Mouse (Mus musculus) neural tube, embryonic 12.5 days (tissue): ENCODE measurements around the gene Lkaaear1. TPM values are rescaled to one million over a fixed set of nuclear protein-coding genes. Genes with fewer than 3 reads are reported as not detected.

ENCODE experiments used
- ATAC-seq: fragments of 200-750 bp; cut with Nextera tagmentation; 2 replicates; pipeline ENCODE4 v1.8.0; 2017; ENCODE audit warnings: low read depth, mild to moderate bottlenecking, moderate TSS enrichment, moderate library complexity; ENCODE audit not compliant: low FRiP score
- H3K27ac ChIP-seq: fragments of 300-500 bp; sonication (generic); 2 replicates; pipeline ENCODE4 v1.5.1; 2016
- H3K27me3 ChIP-seq: fragments of 300-500 bp; sonication (generic); replicated peaks from 2 replicates; pipeline ENCODE4 v1.6.1; 2016; ENCODE audit warnings: mild to moderate bottlenecking
- H3K36me3 ChIP-seq: fragments of 300-500 bp; sonication (generic); 2 replicates; pipeline ENCODE4 v1.6.1; 2016; ENCODE audit warnings: mild to moderate bottlenecking
- H3K4me1 ChIP-seq: fragments of 300-500 bp; sonication (generic); 2 replicates; pipeline ENCODE4 v1.6.1; 2016
- H3K4me2 ChIP-seq: fragments of 300-500 bp; sonication (generic); replicated peaks from 2 replicates; pipeline ENCODE4 v1.6.1; 2016; ENCODE audit warnings: mild to moderate bottlenecking
- H3K4me3 ChIP-seq: fragments of 300-500 bp; sonication (generic); 2 replicates; pipeline ENCODE4 v1.5.1; 2016
- H3K9ac ChIP-seq: fragments of 300-500 bp; sonication (generic); 2 replicates; pipeline ENCODE4 v1.6.1; 2016; ENCODE audit warnings: mild to moderate bottlenecking
- H3K9me3 ChIP-seq: fragments of 300-500 bp; sonication (generic); 2 replicates; pipeline ENCODE4 v1.6.1; 2016; ENCODE audit warnings: mild to moderate bottlenecking
- WGBS: fragments of 180-500 bp; shearing (Covaris S2); methylation state at CpG from one replicate; pipeline ENCODE4 v1.1.7; 2016; 5-methylcytosine and 5-hydroxymethylcytosine counted together
- polyA plus RNA-seq: library from polyadenylated mRNA; unstranded; fragments of >200 nt; fragmentation: Nextera tagmentation; extraction: Ambion mirVana; gene quantifications from 2 replicates; pipeline ENCODE4 v1.2.1, GENCODE M21; 2016

Gene Lkaaear1
- polyA plus RNA-seq, 1 experiment from 2014 or later, result not detected

GRCm38 (mm10) chr2:181680716-181681117 is 17.5 kb downstream of the Lkaaear1 start:
- Histone ChIP-seq H3K9me3 (no peaks in the 10 kb centered on the region), H3K4me1 (peaks cover 17% of the 10 kb centered on the region), H3K27ac (no peak overlapping the region), H3K27me3 (no peaks in the 10 kb centered on the region), H3K9ac (peak overlapping the region; percentile 84), H3K4me3 (peak overlapping the region; percentile 64), H3K4me2 (peak overlapping the region; percentile 93), H3K36me3 (no peaks in the 10 kb centered on the region)
- 20% methylated on average over 7 of the region's 7 CpGs for WGBS
- ATAC-seq, result peak; percentile 33

- Histone ChIP-seq H3K36me3 (no peaks in the 10 kb centered on the region), H3K9ac (peak within 1 kb of the TSS; percentile 84), H3K27me3 (no peaks in the 10 kb centered on the region), H3K4me3 (peak within 1 kb of the TSS; percentile 64), H3K9me3 (no peaks in the 10 kb centered on the region), H3K4me1 (peaks cover 23% of the 10 kb centered on the region), H3K27ac (no peak within 1 kb of the TSS), H3K4me2 (peak within 1 kb of the TSS; percentile 93)
- WGBS, result under 1% methylated on average over 69 of the region's 69 CpGs
- peak; percentile 57 for ATAC-seq
Observed at GRCm38 (mm10) chr2:181679951-181680715, 18.1 kb downstream of the Lkaaear1 start, which contains the start of gene Tcea2. Tcea2 (plus strand) TSS chr2:181680310.

GRCm38 (mm10) chr2:181678780-181679179 is 19.5 kb downstream of the Lkaaear1 start:
- Histone ChIP-seq H3K9ac (no peak overlapping the region), H3K4me2 (no peak overlapping the region), H3K27ac (no peak overlapping the region), H3K4me1 (peaks cover 25% of the 10 kb centered on the region), H3K4me3 (no peak overlapping the region), H3K36me3 (no peaks in the 10 kb centered on the region), H3K27me3 (peaks cover 8% of the 10 kb centered on the region; the same call in 1 of the 2 replicates), H3K9me3 (no peaks in the 10 kb centered on the region)
- peak; percentile 42; the same call in 1 of the 2 replicates for ATAC-seq
- WGBS, result 40% methylated on average over 1 of the region's 1 CpGs

- H3K27ac ChIP-seq, result no peak overlapping the region
- no peak overlapping the region for H3K4me3 ChIP-seq
- no peak overlapping the region for H3K9ac ChIP-seq
- no peaks in the 10 kb centered on the region for H3K36me3 ChIP-seq
- peaks cover 18% of the 10 kb centered on the region for H3K27me3 ChIP-seq
- no peak for ATAC-seq
- H3K4me2 ChIP-seq, result no peak overlapping the region
- 59% methylated on average over 3 of the region's 3 CpGs for WGBS
- peaks cover 30% of the 10 kb centered on the region for H3K4me1 ChIP-seq
- H3K9me3 ChIP-seq, result no peaks in the 10 kb centered on the region
Observed at GRCm38 (mm10) chr2:181677755-181678098, 20.5 kb downstream of the Lkaaear1 start.

- Histone ChIP-seq H3K4me3 (no peak overlapping the region), H3K4me2 (no peak overlapping the region), H3K9me3 (no peaks in the 10 kb centered on the region), H3K36me3 (no peaks in the 10 kb centered on the region), H3K27me3 (peaks cover 23% of the 10 kb centered on the region), H3K9ac (no peak overlapping the region), H3K4me1 (peaks cover 30% of the 10 kb centered on the region), H3K27ac (no peak overlapping the region)
- 58% methylated on average over 5 of the region's 5 CpGs for WGBS
- no peak for ATAC-seq
Observed at GRCm38 (mm10) chr2:181677096-181677754, 21.0 kb downstream of the Lkaaear1 start.

- Histone ChIP-seq H3K4me2 (no peak overlapping the region), H3K4me1 (peaks cover 32% of the 10 kb centered on the region), H3K9me3 (no peaks in the 10 kb centered on the region), H3K9ac (no peak overlapping the region), H3K4me3 (no peak overlapping the region), H3K36me3 (no peaks in the 10 kb centered on the region), H3K27me3 (peaks cover 31% of the 10 kb centered on the region), H3K27ac (no peak overlapping the region)
- no peak for ATAC-seq
- 43% methylated on average over 2 of the region's 2 CpGs for WGBS
Observed at GRCm38 (mm10) chr2:181676424-181676823, 21.8 kb downstream of the Lkaaear1 start.

- Histone ChIP-seq H3K36me3 (no peaks in the 10 kb centered on the region), H3K4me3 (no peak overlapping the region), H3K9ac (no peak overlapping the region), H3K4me2 (peak overlapping the region; percentile 36), H3K9me3 (no peaks in the 10 kb centered on the region), H3K27me3 (peaks cover 41% of the 10 kb centered on the region), H3K4me1 (peaks cover 33% of the 10 kb centered on the region), H3K27ac (no peak overlapping the region)
- WGBS, result 2% methylated on average over 14 of the region's 14 CpGs
- no peak for ATAC-seq
Observed at GRCm38 (mm10) chr2:181675454-181675853, 22.8 kb downstream of the Lkaaear1 start.

GRCm38 (mm10) chr2:181674934-181675333 is 23.3 kb downstream of the Lkaaear1 start:
- no peak overlapping the region for H3K9ac ChIP-seq
- H3K4me1 ChIP-seq, result peaks cover 36% of the 10 kb centered on the region
- no peaks in the 10 kb centered on the region for H3K36me3 ChIP-seq
- no peak overlapping the region for H3K27ac ChIP-seq
- H3K4me2 ChIP-seq, result no peak overlapping the region
- no peaks in the 10 kb centered on the region for H3K9me3 ChIP-seq
- 81% methylated on average over 4 of the region's 4 CpGs for WGBS
- H3K4me3 ChIP-seq, result no peak overlapping the region
- peaks cover 46% of the 10 kb centered on the region for H3K27me3 ChIP-seq
- no peak for ATAC-seq

GRCm38 (mm10) chr2:181673501-181673900 is 24.7 kb downstream of the Lkaaear1 start:
- H3K36me3 ChIP-seq, result no peaks in the 10 kb centered on the region
- peaks cover 36% of the 10 kb centered on the region for H3K4me1 ChIP-seq
- H3K27ac ChIP-seq, result no peak overlapping the region
- ATAC-seq, result no peak
- peaks cover 59% of the 10 kb centered on the region for H3K27me3 ChIP-seq
- no peak overlapping the region for H3K4me3 ChIP-seq
- WGBS, result 49% methylated on average over 1 of the region's 1 CpGs
- H3K4me2 ChIP-seq, result no peak overlapping the region
- no peak overlapping the region for H3K9ac ChIP-seq
- H3K9me3 ChIP-seq, result no peaks in the 10 kb centered on the region

GRCm38 (mm10) chr2:181671984-181672383 is 26.3 kb downstream of the Lkaaear1 start:
- peaks cover 35% of the 10 kb centered on the region for H3K4me1 ChIP-seq
- H3K27me3 ChIP-seq, result peaks cover 65% of the 10 kb centered on the region
- no peak overlapping the region for H3K9ac ChIP-seq
- no peak for ATAC-seq
- no peaks in the 10 kb centered on the region for H3K9me3 ChIP-seq
- WGBS, result 30% methylated on average over 7 of the region's 7 CpGs
- no peak overlapping the region for H3K4me3 ChIP-seq
- H3K4me2 ChIP-seq, result no peak overlapping the region
- no peak overlapping the region for H3K27ac ChIP-seq
- no peaks in the 10 kb centered on the region for H3K36me3 ChIP-seq

- Histone ChIP-seq H3K9me3 (no peaks in the 10 kb centered on the region), H3K4me1 (peaks cover 33% of the 10 kb centered on the region), H3K27me3 (peaks cover 65% of the 10 kb centered on the region), H3K27ac (no peak within 1 kb of the TSS), H3K4me2 (peak within 1 kb of the TSS; percentile 63), H3K9ac (peak within 1 kb of the TSS; percentile 34; the same call in 1 of the 2 replicates), H3K36me3 (no peaks in the 10 kb centered on the region), H3K4me3 (peak within 1 kb of the TSS; percentile 25)
- ATAC-seq, result no peak
- under 1% methylated on average over 43 of the region's 43 CpGs for WGBS
Observed at GRCm38 (mm10) chr2:181671326-181671725, 26.9 kb downstream of the Lkaaear1 start, which contains the start of gene Sox18. Sox18 (minus strand) TSS chr2:181671640.

GRCm38 (mm10) chr2:181670913-181671311 is 27.3 kb downstream of the Lkaaear1 start:
- Histone ChIP-seq H3K27me3 (peaks cover 65% of the 10 kb centered on the region), H3K4me3 (peak overlapping the region; percentile 25), H3K4me2 (peak overlapping the region; percentile 63), H3K9ac (peak overlapping the region; percentile 34; the same call in 1 of the 2 replicates), H3K4me1 (peaks cover 30% of the 10 kb centered on the region), H3K36me3 (no peaks in the 10 kb centered on the region), H3K27ac (no peak overlapping the region), H3K9me3 (no peaks in the 10 kb centered on the region)
- WGBS, result 1% methylated on average over 41 of the region's 41 CpGs
- ATAC-seq, result no peak
